Mouse (Mus musculus) midbrain, embryonic 16.5 days (tissue): ENCODE results near the gene Dqx1. TPM values are rescaled to one million over a fixed set of nuclear protein-coding genes. Genes with fewer than 3 reads are reported as not detected.

Experiments used
- microRNA counts: library from miRNA; unstranded; fragments of <30 nt; microRNA quantifications from one replicate; lab custom pipeline; 2016
- microRNA-seq: library from miRNA; unstranded; fragments of <30 nt; microRNA quantifications from one replicate; pipeline ENCODE4, GENCODE M21; 2017
- polyA plus RNA-seq: library from polyadenylated mRNA; unstranded; fragments of >200 nt; fragmentation: Nextera tagmentation; extraction: Ambion mirVana; gene quantifications from 2 replicates; pipeline ENCODE4 v1.2.1, GENCODE M21; 2015

The Dqx1 gene
- polyA plus RNA-seq, 1 experiment from 2014 or later, result 0.30 TPM

MicroRNAs within 50 kb of the gene (microRNA counts, 519-probe panel; counts per million panel counts)
- 1,911 counts per million, percentile 42 among the panel's probes with 10 or more counts for microRNA mmu-miR-3470a+mmu-miR-3470b (lab: Ali Mortazavi, UCI)

Small RNAs within 50 kb of the gene (microRNA-seq; reads per million reads assigned to microRNA genes)
- gene Mir3470a (not detected), gene Mir7040 (not detected)

Other genes starting within 250 kb of the Dqx1 start
- 18.9 and 20.3 TPM in 2 replicates for gene Sema4f, start 118.1 kb upstream of the Dqx1 start, polyA plus RNA-seq
- gene M1ap, start 110.9 kb upstream of the Dqx1 start, polyA plus RNA-seq, result not detected in 2 replicates
- 1.7 and 1.8 TPM in 2 replicates for gene Dok1, start 24.4 kb upstream of the Dqx1 start, polyA plus RNA-seq
- gene Loxl3, start 23.7 kb upstream of the Dqx1 start, polyA plus RNA-seq, result 5.1 and 7.5 TPM in 2 replicates
- gene Aup1, start 3.3 kb upstream of the Dqx1 start, polyA plus RNA-seq, result 176 and 184 TPM in 2 replicates
- gene Htra2, start 2.6 kb upstream of the Dqx1 start, polyA plus RNA-seq, result 76.1 and 87.8 TPM in 2 replicates
- not detected in 2 replicates for gene Tlx2, start 12.4 kb downstream of the Dqx1 start, polyA plus RNA-seq
- 50.4 and 52.5 TPM in 2 replicates for gene Pcgf1, start 20.0 kb downstream of the Dqx1 start, polyA plus RNA-seq
- not detected in 2 replicates for gene Lbx2, start 28.5 kb downstream of the Dqx1 start, polyA plus RNA-seq
- gene Ccdc142, start 43.8 kb downstream of the Dqx1 start, polyA plus RNA-seq, result 5.2 and 5.9 TPM in 2 replicates
- gene Gm42688, start 43.8 kb downstream of the Dqx1 start, polyA plus RNA-seq, result 5.3 and 5.9 TPM in 2 replicates
- 113 and 115 TPM in 2 replicates for gene Mrpl53, start 51.2 kb downstream of the Dqx1 start, polyA plus RNA-seq
- gene Mogs, start 57.7 kb downstream of the Dqx1 start, polyA plus RNA-seq, result 20.9 and 21.6 TPM in 2 replicates
- 148 and 163 TPM in 2 replicates for gene Wbp1, start 63.7 kb downstream of the Dqx1 start, polyA plus RNA-seq
- gene Ino80b, start 67.6 kb downstream of the Dqx1 start, polyA plus RNA-seq, result 13.3 and 14.5 TPM in 2 replicates
- gene Rtkn, start 77.6 kb downstream of the Dqx1 start, polyA plus RNA-seq, result 10.7 TPM in 2 replicates
- 20.1 and 22.9 TPM in 2 replicates for gene Wdr54, start 98.6 kb downstream of the Dqx1 start, polyA plus RNA-seq
- gene 1700003E16Rik, start 98.6 kb downstream of the Dqx1 start, polyA plus RNA-seq, result 11.4 and 16.3 TPM in 2 replicates
- gene Dctn1, start 108.1 kb downstream of the Dqx1 start, polyA plus RNA-seq, result 161 and 164 TPM in 2 replicates
- 0.40 and 0.49 TPM in 2 replicates for gene Slc4a5, start 162.0 kb downstream of the Dqx1 start, polyA plus RNA-seq